Mouse (Mus musculus): Measurements from ENCODE around the gene Wdr19. TPM values are rescaled to one million over a fixed set of nuclear protein-coding genes. Genes with fewer than 3 reads are reported as not detected.
"Not testable (repeated sequence)": the region's sequence is repeated elsewhere in the genome, so short reads cannot be mapped to it uniquely, and the experiment has no call there.

Wdr19 gene
- polyA plus RNA-seq, 1 experiment from 2014 or later = 9.2 TPM

DNA sequence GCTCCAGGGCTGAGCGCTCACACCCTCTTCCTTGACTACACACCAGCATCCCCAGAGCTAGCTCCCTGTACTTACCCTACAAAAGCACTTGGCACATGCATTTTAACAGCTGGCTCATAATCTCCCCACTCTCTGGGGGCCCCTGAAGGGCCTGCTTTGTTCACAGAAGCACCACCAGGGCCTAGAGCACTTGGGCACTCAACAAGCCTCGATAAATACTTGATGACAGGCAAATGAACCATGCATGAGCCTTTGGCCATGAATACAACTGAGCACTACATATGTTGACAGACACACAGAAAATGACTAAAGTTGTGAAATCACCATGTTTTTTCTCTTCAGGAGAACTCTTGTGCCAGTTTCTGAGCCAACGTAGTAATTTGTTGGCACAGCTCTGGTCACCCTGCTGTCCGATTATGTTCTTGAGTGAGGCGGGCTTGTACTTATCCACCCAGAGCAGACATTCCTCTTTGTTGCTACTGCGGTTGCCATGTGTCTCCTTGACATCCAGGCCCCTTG lies 79.7 kb downstream of the Wdr19 start:
- Histone ChIP-seq H3K9ac (ENCODE audit: low read length) (no peak overlapping the region), H3K9me3 (ENCODE audit: control insufficient read depth, low read length) (no peaks in the 10 kb centered on the region), H3K4me3 (ENCODE audit: low read depth, low read length) (no peak overlapping the region), H3K36me3 (ENCODE audit: control insufficient read depth, insufficient read depth, low read length) (peaks cover 62% of the 10 kb centered on the region), H3K27ac (ENCODE audit: low read depth) (no peak overlapping the region), H3K27me3 (replicated peaks; ENCODE audit: control insufficient read depth, insufficient read depth, low read length) (no peaks in the 10 kb centered on the region), H3K4me1 (replicated peaks; ENCODE audit: control insufficient read depth, insufficient read depth, low read length) (no peaks in the 10 kb centered on the region), H3K4me2 (ENCODE audit: low read length) (no peak overlapping the region)
- no peak for ATAC-seq (replicated peaks; ENCODE audit: low FRiP score, low TSS enrichment, low read depth)
- no peak for DNase-seq (ENCODE audit: low spot score)
- WGBS = 95% methylated on average over 6 of the region's 6 CpGs

DNA sequence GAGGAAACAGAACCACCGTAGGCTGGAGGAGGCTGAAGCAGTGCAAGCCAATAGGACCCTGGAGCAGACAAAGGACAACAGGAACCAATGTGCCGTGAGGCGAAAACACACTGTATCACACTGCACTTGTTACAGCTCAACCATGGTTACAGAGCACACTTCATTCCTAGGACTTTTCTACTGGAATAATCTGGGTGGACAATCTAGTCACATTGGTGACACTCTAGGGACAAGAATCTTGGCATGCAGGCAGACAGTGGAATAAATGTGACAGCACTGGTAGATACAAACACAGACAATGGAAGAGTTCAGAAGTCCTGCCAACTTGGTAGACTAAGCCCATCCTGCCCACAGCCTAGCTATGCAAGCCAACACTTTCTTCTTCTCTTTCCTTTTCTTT lies 81.7 kb downstream of the Wdr19 start:
- Histone ChIP-seq H3K4me1 (replicated peaks; ENCODE audit: control insufficient read depth, insufficient read depth, low read length) (no peaks in the 10 kb centered on the region), H3K27me3 (replicated peaks; ENCODE audit: control insufficient read depth, insufficient read depth, low read length) (no peaks in the 10 kb centered on the region), H3K36me3 (ENCODE audit: control insufficient read depth, insufficient read depth, low read length) (peaks cover 65% of the 10 kb centered on the region), H3K9ac (ENCODE audit: low read length) (no peak overlapping the region), H3K27ac (ENCODE audit: low read depth) (no peak overlapping the region), H3K4me3 (ENCODE audit: low read depth, low read length) (no peak overlapping the region), H3K9me3 (ENCODE audit: control insufficient read depth, low read length) (no peaks in the 10 kb centered on the region), H3K4me2 (ENCODE audit: low read length) (no peak overlapping the region)
- no peak for DNase-seq (ENCODE audit: low spot score)
- no peak for ATAC-seq (replicated peaks; ENCODE audit: low FRiP score, low TSS enrichment, low read depth)
- WGBS = 88% methylated on average over 3 of the region's 3 CpGs

- H3K4me1 ChIP-seq (replicated peaks; ENCODE audit: control insufficient read depth, insufficient read depth, low read length) = no peaks in the 10 kb centered on the region
- no peak overlapping the region for H3K4me3 ChIP-seq (ENCODE audit: low read depth, low read length)
- ATAC-seq (replicated peaks; ENCODE audit: low FRiP score, low TSS enrichment, low read depth) (no peak), DNase-seq (ENCODE audit: low spot score) (peak; percentile 60)
- H3K27me3 ChIP-seq (replicated peaks; ENCODE audit: control insufficient read depth, insufficient read depth, low read length) = no peaks in the 10 kb centered on the region
- H3K9me3 ChIP-seq (ENCODE audit: control insufficient read depth, low read length) = no peaks in the 10 kb centered on the region
- no peak overlapping the region for H3K9ac ChIP-seq (ENCODE audit: low read length)
- H3K36me3 ChIP-seq (ENCODE audit: control insufficient read depth, insufficient read depth, low read length) = peaks cover 63% of the 10 kb centered on the region
- H3K27ac ChIP-seq (ENCODE audit: low read depth) = no peak overlapping the region
- 95% methylated on average over 3 of the region's 3 CpGs for WGBS
- H3K4me2 ChIP-seq (ENCODE audit: low read length) = no peak overlapping the region
Measured at GRCm38 (mm10) chr5:65284171-65284570, 84.7 kb downstream of the Wdr19 start.

GRCm38 (mm10) chr5:65287751-65288701 lies 88.5 kb downstream of the Wdr19 start:
- Histone ChIP-seq H3K4me1 (replicated peaks; ENCODE audit: control insufficient read depth, insufficient read depth, low read length) (no peaks in the 10 kb centered on the region), H3K36me3 (ENCODE audit: control insufficient read depth, insufficient read depth, low read length) (peaks cover 84% of the 10 kb centered on the region), H3K27me3 (replicated peaks; ENCODE audit: control insufficient read depth, insufficient read depth, low read length) (no peaks in the 10 kb centered on the region), H3K9ac (ENCODE audit: low read length) (no peak overlapping the region), H3K9me3 (ENCODE audit: control insufficient read depth, low read length) (no peaks in the 10 kb centered on the region), H3K27ac (ENCODE audit: low read depth) (no peak overlapping the region), H3K4me3 (ENCODE audit: low read depth, low read length) (no peak overlapping the region), H3K4me2 (ENCODE audit: low read length) (no peak overlapping the region)
- WGBS = 90% methylated on average over 24 of the region's 24 CpGs
- no peak for ATAC-seq (replicated peaks; ENCODE audit: low FRiP score, low TSS enrichment, low read depth)
- no peak for DNase-seq (ENCODE audit: low spot score)

DNA sequence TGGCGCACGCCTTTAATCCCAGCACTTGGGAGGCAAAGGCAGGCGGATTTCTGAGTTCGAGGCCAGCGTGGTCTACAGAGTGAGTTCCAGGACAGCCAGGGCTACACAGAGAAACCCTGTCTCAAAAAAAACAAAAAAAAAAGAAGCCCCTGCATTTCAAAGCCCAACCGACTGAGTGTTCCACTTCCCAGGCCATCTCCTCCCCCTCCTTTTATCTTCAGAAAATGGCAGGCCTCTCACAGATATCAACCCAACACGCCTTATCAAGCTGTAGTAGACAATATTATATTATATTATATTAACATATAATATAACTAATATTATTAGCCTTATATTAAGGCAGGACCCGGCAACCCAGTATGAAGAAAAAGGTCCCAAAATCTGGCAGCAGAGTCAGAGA lies 89.5 kb downstream of the Wdr19 start:
- H3K4me3 ChIP-seq (ENCODE audit: low read depth, low read length); ATAC-seq (replicated peaks; ENCODE audit: low FRiP score, low TSS enrichment, low read depth); H3K9me3 ChIP-seq (ENCODE audit: control insufficient read depth, low read length); H3K4me1 ChIP-seq (replicated peaks; ENCODE audit: control insufficient read depth, insufficient read depth, low read length); DNase-seq (ENCODE audit: low spot score); H3K9ac ChIP-seq (ENCODE audit: low read length); H3K27ac ChIP-seq (ENCODE audit: low read depth); H3K27me3 ChIP-seq (replicated peaks; ENCODE audit: control insufficient read depth, insufficient read depth, low read length); H3K4me2 ChIP-seq (ENCODE audit: low read length): not testable (repeated sequence)
- H3K36me3 ChIP-seq (ENCODE audit: control insufficient read depth, insufficient read depth, low read length) = peaks cover 89% of the 10 kb centered on the region
- WGBS = 88% methylated on average over 8 of the region's 8 CpGs

GRCm38 (mm10) chr5:65293627-65294026 lies 94.1 kb downstream of the Wdr19 start:
- Histone ChIP-seq H3K4me2 (ENCODE audit: low read length) (no peak overlapping the region), H3K27ac (ENCODE audit: low read depth) (no peak overlapping the region), H3K36me3 (ENCODE audit: control insufficient read depth, insufficient read depth, low read length) (peaks cover 67% of the 10 kb centered on the region), H3K4me1 (replicated peaks; ENCODE audit: control insufficient read depth, insufficient read depth, low read length) (no peaks in the 10 kb centered on the region; the same call in 1 of the 2 replicates), H3K9ac (ENCODE audit: low read length) (no peak overlapping the region), H3K27me3 (replicated peaks; ENCODE audit: control insufficient read depth, insufficient read depth, low read length) (no peaks in the 10 kb centered on the region), H3K9me3 (ENCODE audit: control insufficient read depth, low read length) (no peaks in the 10 kb centered on the region), H3K4me3 (ENCODE audit: low read depth, low read length) (no peak overlapping the region)
- no peak for DNase-seq (ENCODE audit: low spot score)
- ATAC-seq (replicated peaks; ENCODE audit: low FRiP score, low TSS enrichment, low read depth) = no peak
- WGBS = 82% methylated on average over 6 of the region's 6 CpGs

- no peaks in the 10 kb centered on the region; the same call in 1 of the 2 replicates for H3K4me1 ChIP-seq (replicated peaks; ENCODE audit: control insufficient read depth, insufficient read depth, low read length)
- no peaks in the 10 kb centered on the region for H3K27me3 ChIP-seq (replicated peaks; ENCODE audit: control insufficient read depth, insufficient read depth, low read length)
- H3K36me3 ChIP-seq (ENCODE audit: control insufficient read depth, insufficient read depth, low read length) = peaks cover 67% of the 10 kb centered on the region
- ATAC-seq (replicated peaks; ENCODE audit: low FRiP score, low TSS enrichment, low read depth) (no peak), DNase-seq (ENCODE audit: low spot score) (no peak)
- H3K9ac ChIP-seq (ENCODE audit: low read length) = no peak overlapping the region
- H3K27ac ChIP-seq (ENCODE audit: low read depth) = no peak overlapping the region
- WGBS = 32% methylated on average over 2 of the region's 2 CpGs
- no peak overlapping the region for H3K4me3 ChIP-seq (ENCODE audit: low read depth, low read length)
- no peaks in the 10 kb centered on the region for H3K9me3 ChIP-seq (ENCODE audit: control insufficient read depth, low read length)
- no peak overlapping the region for H3K4me2 ChIP-seq (ENCODE audit: low read length)
Measured at GRCm38 (mm10) chr5:65294270-65294669, 94.8 kb downstream of the Wdr19 start.

DNA sequence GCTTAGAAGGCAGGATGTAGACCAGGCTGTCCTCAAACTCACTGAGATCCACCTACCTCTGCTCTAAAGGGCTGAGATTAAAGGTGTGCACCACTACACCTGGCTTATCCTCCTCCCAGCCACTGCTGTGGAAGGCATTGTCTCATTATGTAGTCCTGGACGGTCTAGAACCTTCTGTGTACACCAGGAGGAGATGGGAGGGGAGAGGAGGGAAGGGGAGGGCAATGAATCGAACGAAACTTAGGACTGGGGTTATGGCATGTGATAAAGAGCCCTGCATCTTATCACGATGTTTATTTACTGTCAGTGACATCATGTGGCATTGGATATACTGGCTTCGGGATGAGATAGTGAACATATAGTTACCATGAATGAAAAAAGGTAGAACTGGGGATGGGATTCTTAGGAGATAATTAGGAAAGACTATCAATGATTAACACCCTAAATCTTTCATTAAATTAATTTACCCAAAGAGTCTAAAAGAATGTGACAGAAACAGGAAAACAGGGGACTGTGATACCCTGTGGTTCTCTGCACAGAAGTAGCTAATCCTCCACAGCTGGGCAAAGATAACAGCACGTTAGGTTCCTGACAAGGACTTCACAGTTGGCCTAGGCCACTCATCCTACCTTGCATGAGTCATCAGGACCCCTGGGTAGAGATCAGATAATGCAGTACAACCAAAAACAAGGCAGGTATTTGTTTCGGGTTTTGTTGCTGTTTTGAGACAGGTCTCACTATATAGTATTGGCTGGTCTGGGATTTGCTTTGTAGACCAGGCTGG lies 98.9 kb downstream of the Wdr19 start:
- H3K36me3 ChIP-seq (ENCODE audit: control insufficient read depth, insufficient read depth, low read length) = peaks cover 56% of the 10 kb centered on the region
- H3K27ac ChIP-seq (ENCODE audit: low read depth) = no peak overlapping the region
- H3K9me3 ChIP-seq (ENCODE audit: control insufficient read depth, low read length) = no peaks in the 10 kb centered on the region
- no peaks in the 10 kb centered on the region for H3K27me3 ChIP-seq (replicated peaks; ENCODE audit: control insufficient read depth, insufficient read depth, low read length)
- no peaks in the 10 kb centered on the region; the same call in 1 of the 2 replicates for H3K4me1 ChIP-seq (replicated peaks; ENCODE audit: control insufficient read depth, insufficient read depth, low read length)
- ATAC-seq (replicated peaks; ENCODE audit: low FRiP score, low TSS enrichment, low read depth) = no peak
- 73% methylated on average over 7 of the region's 7 CpGs for WGBS
- DNase-seq (ENCODE audit: low spot score) = no peak
- H3K9ac ChIP-seq (ENCODE audit: low read length) = no peak overlapping the region
- H3K4me2 ChIP-seq (ENCODE audit: low read length) = no peak overlapping the region
- H3K4me3 ChIP-seq (ENCODE audit: low read depth, low read length) = no peak overlapping the region

Measured in intestine, embryonic 14.5 days (tissue).